Mouse (Mus musculus): ENCODE measurements around the gene Lce3d. TPM values are rescaled to one million over a fixed set of nuclear protein-coding genes. Genes with fewer than 3 reads are reported as not detected.

Gene Lce3d
- total RNA-seq (2023): not detected

DNA sequence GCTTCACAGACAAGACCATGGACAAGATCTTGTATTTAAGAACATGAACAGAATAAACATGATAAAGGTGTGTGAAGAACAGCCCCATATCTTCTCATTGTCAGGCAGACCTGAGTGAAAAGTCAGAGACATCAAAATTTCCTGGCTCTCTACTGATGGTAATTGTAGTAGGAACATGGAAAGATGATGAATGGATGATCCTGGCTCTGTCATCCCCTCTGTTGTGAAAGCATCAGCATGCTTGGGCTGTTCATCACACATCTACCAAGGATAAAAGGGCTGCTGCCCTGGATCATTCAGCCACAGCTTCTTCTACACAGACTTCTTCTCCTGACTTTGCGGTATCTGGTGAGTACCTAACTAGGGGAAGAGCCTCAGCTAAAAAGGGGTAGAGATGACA, at the start of gene Lce3d:
Gene Lce3d (plus strand): TSS at position 301 of the 400 bp plus-strand sequence.

DNA sequence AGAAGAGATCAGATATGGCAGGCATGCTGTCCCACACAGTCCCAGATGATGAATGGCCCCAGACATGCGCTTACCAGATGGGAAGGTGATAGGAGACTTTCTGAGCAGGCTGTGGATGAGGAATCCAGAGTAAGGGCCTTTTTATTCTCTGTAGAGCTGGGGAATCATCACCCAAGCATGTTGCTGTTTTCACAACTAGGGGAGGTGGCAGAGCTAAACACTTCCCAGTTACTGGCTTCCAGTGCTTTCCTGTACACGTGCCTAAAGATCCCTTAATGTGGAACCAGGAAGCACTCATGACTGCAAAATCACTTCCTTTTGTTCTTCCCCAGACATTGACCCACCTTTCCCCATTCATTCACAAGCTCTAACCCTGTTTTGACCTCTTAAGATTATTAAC, 31.1 kb upstream of the Lce3d start, which contains the start of gene Lce3a:
Gene Lce3a (minus strand): TSS at position 101 of the 400 bp plus-strand sequence.

DNA sequence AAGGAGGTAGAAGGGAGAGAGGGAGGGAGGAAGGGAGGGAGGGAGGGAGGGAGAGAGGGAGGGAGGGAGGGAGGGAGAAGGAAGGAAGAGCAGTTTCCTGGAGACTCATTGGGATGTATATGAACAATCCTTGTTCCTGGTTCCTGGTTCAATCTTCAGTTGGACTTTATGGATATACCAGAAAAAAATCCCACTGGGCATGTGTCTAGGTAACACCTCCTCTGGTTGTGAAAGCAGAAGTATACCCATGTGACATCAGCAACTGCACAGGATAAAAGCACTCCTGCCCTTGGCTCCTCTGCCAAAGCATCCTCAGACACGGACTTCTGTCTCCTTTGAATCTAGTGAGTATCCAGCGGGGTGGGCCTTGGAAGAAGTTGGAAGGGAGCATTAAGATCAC, 24.5 kb upstream of the Lce3d start, which contains the start of gene Lce3b:
Gene Lce3b (plus strand): TSS at position 301 of the 400 bp plus-strand sequence.

GRCm38 (mm10) chr3:92944186-92944585, 13.0 kb upstream of the Lce3d start, which contains the start of gene Lce3c:
Gene Lce3c (plus strand): TSS chr3:92944486.

GRCm38 (mm10) chr3:92966761-92967160, 9.6 kb downstream of the Lce3d start, which contains the start of gene Lce3e:
Gene Lce3e (plus strand): TSS chr3:92967061.

DNA sequence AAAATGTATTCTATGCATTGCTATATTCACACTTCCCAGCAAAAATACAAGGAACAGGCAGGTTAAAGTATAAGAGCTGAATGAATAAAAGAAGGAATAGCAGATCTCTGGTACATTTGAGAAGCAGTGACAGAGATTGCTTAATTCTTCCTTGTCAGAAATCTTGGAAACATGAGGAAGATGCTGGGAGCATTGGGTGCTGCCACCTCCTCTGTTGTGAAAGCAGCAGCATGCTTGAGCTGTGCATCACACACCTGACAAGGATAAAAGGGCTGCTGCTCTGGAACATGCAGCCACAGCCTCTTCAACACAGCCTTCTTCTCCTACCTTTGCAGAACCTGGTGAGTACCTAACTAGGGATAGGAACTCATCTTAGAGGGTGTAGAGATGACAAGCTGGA, 34.7 kb downstream of the Lce3d start, which contains the start of gene Lce3f:
Gene Lce3f (plus strand): TSS at position 301 of the 400 bp plus-strand sequence.

Other genes with a start within 250 kb of the Lce3d start
- not detected for gene Lce1e, start 248.3 kb upstream of the Lce3d start, total RNA-seq (2023)
- not detected for gene Lce1f, start 237.0 kb upstream of the Lce3d start, total RNA-seq (2023)
- gene Gm38119, start 218.3 kb upstream of the Lce3d start, total RNA-seq (2023): not detected
- gene Lce1g, start 205.1 kb upstream of the Lce3d start, total RNA-seq (2023): not detected
- not detected for gene Lce1h, start 192.3 kb upstream of the Lce3d start, total RNA-seq (2023)
- not detected for gene Lce1i, start 178.5 kb upstream of the Lce3d start, total RNA-seq (2023)
- gene Lce1j, start 166.9 kb upstream of the Lce3d start, total RNA-seq (2023): not detected
- gene Lce1k, start 149.5 kb upstream of the Lce3d start, total RNA-seq (2023): not detected
- not detected for gene Kprp, start 130.1 kb upstream of the Lce3d start, total RNA-seq (2023)
- not detected for gene Lce1l, start 106.1 kb upstream of the Lce3d start, total RNA-seq (2023)
- gene 2310050C09Rik, start 87.2 kb upstream of the Lce3d start, total RNA-seq (2023): not detected
- gene Lce3a, start 31.2 kb upstream of the Lce3d start, total RNA-seq (2023): not detected
- not detected for gene Lce3b, start 24.4 kb upstream of the Lce3d start, total RNA-seq (2023)
- gene Lce3c, start 12.9 kb upstream of the Lce3d start, total RNA-seq (2023): not detected
- not detected for gene Lce3e, start 9.7 kb downstream of the Lce3d start, total RNA-seq (2023)
- gene Lce3f, start 34.8 kb downstream of the Lce3d start, total RNA-seq (2023): not detected
- gene Crct1, start 58.3 kb downstream of the Lce3d start, total RNA-seq (2023): not detected
- gene Lce1m, start 61.7 kb downstream of the Lce3d start, total RNA-seq (2023): not detected
- not detected for gene Gm4858, start 111.4 kb downstream of the Lce3d start, total RNA-seq (2023)
- gene Crnn, start 187.4 kb downstream of the Lce3d start, total RNA-seq (2023): not detected
- not detected for gene Flg2, start 239.9 kb downstream of the Lce3d start, total RNA-seq (2023)

Data from T-cell, adult 66 days (primary cell).